Comparison of ENCODE assay signal across 11 mouse cellular contexts in the genomic region with DNA sequence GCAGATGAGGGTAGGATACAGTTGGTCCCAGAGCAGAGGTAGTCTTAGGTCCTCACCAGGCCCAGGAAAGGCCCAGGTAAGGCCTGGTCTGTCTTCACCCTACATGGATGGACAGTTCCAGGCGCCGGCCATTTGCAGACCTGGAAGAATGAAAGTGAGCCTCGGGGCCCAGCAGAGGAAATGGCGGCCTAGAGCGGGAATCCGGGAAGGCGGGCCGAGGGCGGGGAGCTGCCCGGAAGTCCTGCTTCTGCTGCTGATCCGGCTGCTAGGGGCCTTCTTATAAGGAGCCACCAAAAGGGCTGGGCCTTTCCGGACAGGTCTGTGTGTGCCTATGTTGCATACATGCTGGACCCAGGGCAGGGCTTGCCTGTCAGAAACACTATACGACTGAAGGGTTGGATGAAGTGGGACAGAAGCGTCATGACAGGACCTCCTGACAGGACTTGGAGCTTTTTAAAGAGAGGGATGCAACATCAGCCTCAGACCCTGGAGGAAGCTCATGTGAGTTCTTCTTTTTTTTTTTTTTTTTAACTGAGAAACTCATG. TPM values are rescaled to one million over a fixed set of nuclear protein-coding genes. Genes with fewer than 3 reads are reported as not detected.
DNase-seq lines count a peak whose midpoint lies in the region; ATAC-seq and TF ChIP-seq lines count a peak whose summit lies in the region.
"Had no signal": no experiment of that assay in that cellular context is flagged by ENCODE, and none has a peak within 500 bp of the region (broad histone marks: within the 10 kb centered on the region; RNA-seq: fewer than 3 reads in every experiment).

No protein-coding gene starts in this region.

- peaks cover 80% of the 10 kb centered on the region for H3K4me1 ChIP-seq in forebrain, embryonic 16.5 days (replicated peaks; ENCODE audit: control insufficient read depth, insufficient read depth, low read length)
- H3K4me1 ChIP-seq in forebrain, embryonic 10.5 days = peaks cover 10% of the 10 kb centered on the region
- peaks cover 83% of the 10 kb centered on the region for H3K4me1 ChIP-seq in limb, embryonic 15.5 days
- peaks cover 34% of the 10 kb centered on the region for H3K4me1 ChIP-seq in limb, embryonic 10.5 days
- H3K4me1 ChIP-seq in small intestine, adult 2 months (ENCODE audit: control insufficient read depth, insufficient read depth, insufficient read length, low read length) = peaks cover 37% of the 10 kb centered on the region

- no peak overlapping the region for H3K4me3 ChIP-seq in forebrain, embryonic 16.5 days (replicated peaks; ENCODE audit: low read length)
- H3K4me3 ChIP-seq in forebrain, embryonic 10.5 days = no peak overlapping the region
- H3K4me3 ChIP-seq in limb, embryonic 15.5 days = no peak overlapping the region
- no peak overlapping the region for H3K4me3 ChIP-seq in limb, embryonic 10.5 days
- peak overlapping the region; percentile 16; the same call in 1 of the 2 replicates for H3K4me3 ChIP-seq in small intestine, adult 2 months (ENCODE audit: low read depth, low read length)

- 0 out of 2 replicates have a peak overlapping the region, but pooled peaks have one; percentile 14 for H3K27ac ChIP-seq in forebrain, embryonic 16.5 days (ENCODE audit: low read length)
- no peak overlapping the region for H3K27ac ChIP-seq in forebrain, embryonic 10.5 days
- peak overlapping the region; percentile 92; the same call in 1 of the 2 replicates for H3K27ac ChIP-seq in limb, embryonic 15.5 days
- H3K27ac ChIP-seq in limb, embryonic 10.5 days = no peak overlapping the region
- H3K27ac ChIP-seq in small intestine, adult 2 months (ENCODE audit: insufficient read depth, low read depth, low read length) = peak overlapping the region; percentile 90

- DNase-seq in forebrain, embryonic 10.5 days (ENCODE audit: extremely low spot score, low spot score) = no peak
- DNase-seq in limb, embryonic 10.5 days (ENCODE audit: low spot score) = no peak
- DNase-seq in heart, postnatal 36 days = peak; percentile 70 to 73
- DNase-seq in thymus, postnatal 10 days (ENCODE audit: low spot score in 2 of 2) = no peak
- DNase-seq: liver, postnatal 0 days had no signal

- no peaks in the 10 kb centered on the region for H3K9me3 ChIP-seq in forebrain, embryonic 16.5 days (ENCODE audit: control insufficient read depth, low read length)
- H3K9me3 ChIP-seq in forebrain, embryonic 10.5 days = no peaks in the 10 kb centered on the region
- H3K9me3 ChIP-seq in limb, embryonic 15.5 days = no peaks in the 10 kb centered on the region
- H3K9me3 ChIP-seq in limb, embryonic 10.5 days (replicated peaks) = no peaks in the 10 kb centered on the region
- H3K9me3 ChIP-seq: G1E had no signal

- intact Hi-C loops in heart, postnatal 36 days (cut with DNase I) = no loop called here

- TF ChIP-seq CTCF in small intestine, adult 2 months (IDR thresholded peaks at IDR 0.05; ENCODE audit: extremely low read depth, insufficient read length, insufficient replicate concordance, low read depth, low read length) = no peak

- H3K4me2 ChIP-seq in forebrain, embryonic 16.5 days (ENCODE audit: low read length) = no peak overlapping the region; the same call in 1 of the 2 replicates
- no peak overlapping the region for H3K4me2 ChIP-seq in limb, embryonic 15.5 days

- no peak for TF ChIP-seq POLR2A in small intestine, adult 2 months (IDR thresholded peaks at IDR 0.05; ENCODE audit: low read depth, low read length)

- 82% methylated on average over 14 of the region's 14 CpGs for WGBS in forebrain, embryonic 16.5 days
- WGBS in forebrain, embryonic 10.5 days = 86% methylated on average over 14 of the region's 14 CpGs
- WGBS in limb, embryonic 15.5 days = 83% methylated on average over 14 of the region's 14 CpGs
- 92% methylated on average over 14 of the region's 14 CpGs for WGBS in limb, embryonic 10.5 days
- WGBS in small intestine, adult 2 months = 68% methylated on average over 14 of the region's 14 CpGs

- no peaks in the 10 kb centered on the region for H3K27me3 ChIP-seq in forebrain, embryonic 16.5 days (replicated peaks; ENCODE audit: control insufficient read depth, insufficient read depth, low read length)
- H3K27me3 ChIP-seq in forebrain, embryonic 10.5 days (ENCODE audit: poor library complexity, severe bottlenecking) = peaks cover 95% of the 10 kb centered on the region
- H3K27me3 ChIP-seq in limb, embryonic 15.5 days = no peaks in the 10 kb centered on the region
- H3K27me3 ChIP-seq in limb, embryonic 10.5 days (ENCODE audit: low read depth, poor library complexity, severe bottlenecking) = peaks cover 18% of the 10 kb centered on the region
- H3K27me3 ChIP-seq in small intestine, adult 2 months (ENCODE audit: control insufficient read depth, insufficient read depth, low read length) = no peaks in the 10 kb centered on the region

- no peak overlapping the region for H3K9ac ChIP-seq in forebrain, embryonic 16.5 days (replicated peaks; ENCODE audit: low read depth, low read length)
- no peak overlapping the region for H3K9ac ChIP-seq in limb, embryonic 15.5 days
- H3K9ac ChIP-seq: liver, postnatal 0 days had no signal

- H3K36me3 ChIP-seq in forebrain, embryonic 16.5 days (ENCODE audit: control insufficient read depth, insufficient read depth) = peaks cover 7% of the 10 kb centered on the region; the same call in 1 of the 2 replicates
- H3K36me3 ChIP-seq in forebrain, embryonic 10.5 days (replicated peaks) = no peaks in the 10 kb centered on the region
- H3K36me3 ChIP-seq in limb, embryonic 15.5 days = peaks cover 48% of the 10 kb centered on the region
- H3K36me3 ChIP-seq in limb, embryonic 10.5 days = no peaks in the 10 kb centered on the region
- peaks cover 66% of the 10 kb centered on the region for H3K36me3 ChIP-seq in small intestine, adult 2 months (ENCODE audit: control insufficient read depth, insufficient read depth, low read length)

- ATAC-seq in forebrain, embryonic 16.5 days = no peak
- ATAC-seq in limb, embryonic 15.5 days (ENCODE audit: insufficient number of reproducible peaks, low FRiP score, low TSS enrichment, low read depth) = no peak
- ATAC-seq in CD4-positive, CD25-positive, alpha-beta regulatory T cell, adult 4 months = no peak
- ATAC-seq: forebrain, embryonic 14.5 days; liver, postnatal 0 days had no signal

RNA-seq across cellular contexts. Expression of a gene that starts 50.5 kb away (rescaled TPM):
- polyA plus RNA-seq in forebrain, embryonic 16.5 days (2015; fragmentation: Nextera tagmentation; extraction: Ambion mirVana) = 0.90 and 1.6 TPM in 2 replicates
- polyA plus RNA-seq in forebrain, embryonic 10.5 days (2016; fragmentation: Nextera tagmentation; extraction: Ambion mirVana) = 0.11 and 0.20 TPM in 2 replicates
- polyA plus RNA-seq in limb, embryonic 15.5 days (2015; fragmentation: Nextera tagmentation; extraction: Ambion mirVana) = 1.7 and 4.8 TPM in 2 replicates
- 0.16 and 0.45 TPM in 2 replicates for polyA plus RNA-seq in limb, embryonic 10.5 days (2016; fragmentation: Nextera tagmentation; extraction: Ambion mirVana)
- 10 to 100 TPM; 39.3 to 53.4 TPM for total RNA-seq in heart, postnatal 36 days (2021)
- 3.7 and 7.2 TPM in 2 replicates for polyA plus RNA-seq in small intestine, adult 2 months (2012; rRNA removed)
- under 1 TPM in 1 of 2 experiments, not detected in 1; 0.20 TPM for polyA plus RNA-seq in CD4-positive, CD25-positive, alpha-beta regulatory T cell, adult 4 months (2017; shearing (Covaris generic))
- polyA plus RNA-seq: G1E had no signal

Comparison
In these comparisons a context has a peak if more than half of its experiments do, and no peak if none do; other contexts are left out.
1. H3K27ac ChIP-seq: peak in forebrain, embryonic 16.5 days (single experiment), limb, embryonic 15.5 days (single experiment) and small intestine, adult 2 months (single experiment); none in forebrain, embryonic 10.5 days (single experiment) and limb, embryonic 10.5 days (single experiment).
2. DNase-seq: peak in heart, postnatal 36 days (2 of 2); none in forebrain, embryonic 10.5 days (single experiment), limb, embryonic 10.5 days (single experiment) and thymus, postnatal 10 days (0 of 2).